Mouse (Mus musculus): ENCODE measurements around the gene Slc38a9. TPM values are rescaled to one million over a fixed set of nuclear protein-coding genes. Genes with fewer than 3 reads are reported as not detected.

The Slc38a9 gene
- polyA plus RNA-seq, 1 experiment, result 22.4 TPM

DNA sequence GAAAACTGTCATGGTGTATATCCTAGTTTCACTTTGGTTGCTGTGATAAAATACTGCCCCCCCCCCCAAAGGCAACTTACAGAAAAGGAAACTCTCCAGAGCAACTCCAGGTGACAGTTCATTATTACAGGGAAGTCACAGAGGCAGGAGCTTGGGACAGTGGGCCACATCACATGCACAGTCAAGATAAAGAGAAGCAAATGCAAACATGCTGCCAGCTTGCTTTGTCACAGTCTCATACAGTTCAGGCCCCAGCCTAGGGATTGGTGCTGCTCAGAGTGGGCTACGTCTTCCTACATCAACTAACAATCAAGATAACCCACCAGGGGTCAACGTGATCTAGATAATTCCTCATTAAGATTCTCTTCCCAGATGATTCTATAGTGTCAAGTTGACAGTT lies 89.3 kb downstream of the Slc38a9 start:
- TF ChIP-seq POLR2A (IDR thresholded peaks at IDR 0.05; ENCODE audit: extremely low read depth, insufficient read depth, low read length) (no peak), CTCF (IDR thresholded peaks at IDR 0.05; ENCODE audit: extremely low read depth, insufficient read depth, low read length) (no peak)
- Histone ChIP-seq H3K27ac (ENCODE audit: insufficient read depth, low read length) (no peak overlapping the region), H3K4me3 (ENCODE audit: insufficient read depth, low read length) (no peak overlapping the region), H3K4me1 (ENCODE audit: control insufficient read depth, insufficient read depth, low read length) (no peaks in the 10 kb centered on the region)

DNA sequence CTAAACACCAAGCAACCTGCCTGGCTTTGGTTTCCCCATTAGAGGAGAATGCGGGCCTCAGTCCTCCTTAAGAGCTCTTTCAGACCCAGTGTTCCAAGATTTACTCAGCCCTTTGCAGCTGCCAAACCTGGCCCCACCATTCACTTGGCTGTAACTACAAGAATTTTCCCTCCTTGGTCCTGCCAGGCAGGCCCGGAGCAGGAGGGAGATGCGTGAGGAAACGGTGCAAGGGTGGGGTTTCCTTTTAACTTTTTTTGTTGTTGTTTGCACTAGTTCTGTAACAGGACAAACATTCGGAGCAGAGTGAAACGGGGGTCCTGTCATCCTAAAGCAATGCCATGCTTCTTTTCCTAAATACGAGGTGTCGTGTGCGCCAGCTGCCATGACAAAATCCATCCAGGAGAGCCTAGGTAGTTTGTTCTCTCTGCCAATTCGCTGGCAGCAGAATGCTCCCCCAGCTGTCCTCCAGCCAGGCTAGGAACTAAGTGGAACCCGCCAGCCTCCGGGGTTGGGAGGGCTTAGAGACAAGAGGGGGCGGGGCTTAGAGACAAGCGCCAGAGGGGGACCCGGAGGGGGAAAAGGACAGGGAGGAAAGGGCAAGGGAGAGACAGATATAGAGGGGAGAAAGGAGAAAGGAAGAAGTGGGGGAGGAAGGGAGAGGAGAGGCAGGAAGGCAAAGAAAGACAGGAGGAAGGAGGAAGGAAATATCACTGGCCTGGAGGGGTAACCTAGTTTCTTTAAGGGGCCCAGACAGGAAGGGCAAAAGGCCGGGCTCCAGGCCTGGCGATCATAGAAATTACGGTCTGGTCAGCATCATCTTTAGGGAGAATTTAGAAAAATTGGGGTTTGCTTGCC lies 91.1 kb downstream of the Slc38a9 start:
- Histone ChIP-seq H3K4me3 (ENCODE audit: insufficient read depth, low read length) (no peak overlapping the region), H3K27ac (ENCODE audit: insufficient read depth, low read length) (no peak overlapping the region), H3K4me1 (ENCODE audit: control insufficient read depth, insufficient read depth, low read length) (no peaks in the 10 kb centered on the region)
- TF ChIP-seq POLR2A (IDR thresholded peaks at IDR 0.05; ENCODE audit: extremely low read depth, insufficient read depth, low read length) (no peak), CTCF (IDR thresholded peaks at IDR 0.05; ENCODE audit: extremely low read depth, insufficient read depth, low read length) (no peak)

DNA sequence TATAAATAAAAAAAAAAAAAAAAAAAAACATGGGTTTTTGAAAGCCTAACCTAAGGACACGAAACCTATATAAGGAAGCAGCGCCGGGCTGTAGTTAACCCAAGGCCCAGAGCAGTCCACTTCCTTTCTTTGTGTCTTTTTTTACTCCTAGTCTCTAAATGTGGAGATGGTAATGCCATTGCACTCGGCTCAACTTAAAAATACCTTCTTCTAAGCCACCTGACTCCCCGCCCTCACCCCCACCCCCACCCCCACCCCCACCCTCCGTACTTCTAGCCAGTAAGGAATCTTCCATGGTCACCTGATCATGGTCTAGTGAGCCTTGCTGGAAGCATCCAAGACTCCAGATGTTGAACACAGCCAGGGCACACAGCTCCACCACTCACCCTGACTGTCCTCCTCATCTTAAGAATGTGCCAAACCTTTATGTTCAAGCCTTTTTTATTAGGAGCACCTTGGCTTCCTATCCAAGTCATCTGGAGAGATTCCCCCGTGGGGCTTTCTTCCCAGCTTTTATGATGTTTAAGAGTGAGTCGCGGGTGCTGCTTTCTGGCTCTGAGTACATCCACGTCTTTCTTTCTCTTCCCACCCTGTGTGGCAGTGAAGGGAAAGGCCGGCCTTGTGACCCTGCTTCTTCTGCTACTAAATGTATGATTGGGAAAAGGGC lies 91.9 kb downstream of the Slc38a9 start:
- no peak for TF ChIP-seq CTCF (IDR thresholded peaks at IDR 0.05; ENCODE audit: extremely low read depth, insufficient read depth, low read length)
- no peak for TF ChIP-seq POLR2A (IDR thresholded peaks at IDR 0.05; ENCODE audit: extremely low read depth, insufficient read depth, low read length)
- H3K4me1 ChIP-seq (ENCODE audit: control insufficient read depth, insufficient read depth, low read length), result no peaks in the 10 kb centered on the region
- no peak overlapping the region for H3K4me3 ChIP-seq (ENCODE audit: insufficient read depth, low read length)
- H3K27ac ChIP-seq (ENCODE audit: insufficient read depth, low read length), result no peak overlapping the region

DNA sequence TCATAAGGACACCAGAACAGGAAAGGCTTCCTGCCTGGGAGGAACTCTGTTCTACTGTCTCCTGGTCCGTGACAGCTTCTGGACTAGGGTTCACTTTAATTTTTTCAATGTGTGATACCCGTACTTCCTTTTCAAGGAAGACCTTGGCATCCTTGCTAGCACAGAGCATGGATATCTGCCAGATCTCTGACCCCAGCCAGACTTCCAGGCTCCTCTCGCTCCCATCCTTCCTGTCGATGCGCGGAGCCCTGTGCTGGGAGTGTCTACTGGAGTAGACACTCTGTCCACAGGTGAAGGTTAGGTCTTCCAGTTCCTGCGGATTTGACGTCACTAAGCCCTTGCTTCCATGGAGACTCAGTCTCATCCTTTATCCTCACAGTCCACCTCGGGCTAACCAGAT lies 93.0 kb downstream of the Slc38a9 start:
- Histone ChIP-seq H3K27ac (ENCODE audit: insufficient read depth, low read length) (no peak overlapping the region), H3K4me3 (ENCODE audit: insufficient read depth, low read length) (no peak overlapping the region), H3K4me1 (ENCODE audit: control insufficient read depth, insufficient read depth, low read length) (no peaks in the 10 kb centered on the region)
- TF ChIP-seq CTCF (IDR thresholded peaks at IDR 0.05; ENCODE audit: extremely low read depth, insufficient read depth, low read length) (no peak), POLR2A (IDR thresholded peaks at IDR 0.05; ENCODE audit: extremely low read depth, insufficient read depth, low read length) (no peak)

DNA sequence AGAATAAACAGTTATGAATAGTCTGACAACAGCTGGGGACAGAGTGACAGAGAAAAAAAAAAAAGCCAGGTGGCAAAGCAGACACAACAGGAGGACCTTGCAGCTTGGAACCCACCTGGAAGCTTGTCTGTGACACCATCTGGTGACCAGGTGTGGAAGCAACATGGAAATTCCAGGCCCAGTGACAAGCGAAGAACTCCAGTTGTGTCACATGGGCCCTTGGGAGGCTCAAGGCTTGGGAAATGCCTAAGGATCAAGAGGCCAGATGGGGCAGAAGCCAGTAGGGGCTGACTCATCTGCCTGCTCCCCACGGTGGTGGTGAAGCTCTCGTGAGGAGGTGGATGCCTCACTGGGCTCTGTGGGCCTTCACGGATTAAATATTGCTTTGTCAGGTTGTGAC lies 94.3 kb downstream of the Slc38a9 start:
- H3K4me3 ChIP-seq (ENCODE audit: insufficient read depth, low read length), result no peak overlapping the region
- TF ChIP-seq POLR2A (IDR thresholded peaks at IDR 0.05; ENCODE audit: extremely low read depth, insufficient read depth, low read length), result no peak
- TF ChIP-seq CTCF (IDR thresholded peaks at IDR 0.05; ENCODE audit: extremely low read depth, insufficient read depth, low read length), result no peak
- H3K4me1 ChIP-seq (ENCODE audit: control insufficient read depth, insufficient read depth, low read length), result no peaks in the 10 kb centered on the region
- H3K27ac ChIP-seq (ENCODE audit: insufficient read depth, low read length), result no peak overlapping the region

DNA sequence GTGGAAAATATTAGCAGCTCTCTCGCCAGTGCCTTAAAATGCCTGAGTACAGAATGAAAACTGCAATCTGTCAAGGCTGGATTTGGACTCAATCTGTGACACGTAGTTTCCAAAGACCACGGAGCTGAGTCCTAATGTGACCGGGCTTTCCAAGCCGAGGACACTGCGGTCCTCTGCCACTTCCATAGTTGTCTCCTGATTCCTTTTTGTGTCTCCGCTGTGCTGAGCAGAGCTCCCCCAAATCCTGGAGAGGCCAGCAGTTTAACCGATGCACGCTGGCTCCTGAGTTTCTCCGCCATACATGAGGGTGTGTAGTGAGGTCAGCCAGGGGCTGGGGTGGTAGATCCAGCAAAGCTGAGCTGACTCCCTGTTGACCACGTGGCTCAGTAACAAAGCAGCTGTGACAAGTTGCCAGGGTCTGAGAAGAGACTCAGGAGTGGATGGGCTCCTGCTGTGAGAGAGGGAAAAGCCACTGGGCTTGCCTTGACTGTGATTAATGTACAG lies 95.0 kb downstream of the Slc38a9 start:
- Histone ChIP-seq H3K27ac (ENCODE audit: insufficient read depth, low read length) (no peak overlapping the region), H3K4me3 (ENCODE audit: insufficient read depth, low read length) (no peak overlapping the region), H3K4me1 (ENCODE audit: control insufficient read depth, insufficient read depth, low read length) (no peaks in the 10 kb centered on the region)
- no peak for TF ChIP-seq CTCF (IDR thresholded peaks at IDR 0.05; ENCODE audit: extremely low read depth, insufficient read depth, low read length)
- no peak for TF ChIP-seq POLR2A (IDR thresholded peaks at IDR 0.05; ENCODE audit: extremely low read depth, insufficient read depth, low read length)

DNA sequence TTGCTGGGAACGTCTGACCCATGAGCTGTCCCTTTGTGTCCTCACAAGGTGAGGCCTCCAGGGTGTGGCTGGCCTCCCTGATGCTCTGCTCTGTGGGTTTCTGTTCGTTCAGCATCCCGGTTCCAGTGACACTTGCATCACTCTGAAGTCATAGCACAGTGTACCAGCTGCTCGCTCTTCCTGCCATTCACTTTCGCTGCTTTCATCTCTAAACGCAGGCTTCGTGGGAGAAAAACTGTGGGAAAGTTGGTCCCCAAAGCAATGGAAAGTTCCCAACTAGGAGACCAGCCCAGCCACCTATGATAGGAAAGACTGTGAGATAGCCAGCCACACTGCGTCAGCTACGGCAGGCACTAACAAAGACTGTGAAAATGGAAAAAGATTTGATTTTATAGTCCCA lies 96.8 kb downstream of the Slc38a9 start:
- TF ChIP-seq CTCF (IDR thresholded peaks at IDR 0.05; ENCODE audit: extremely low read depth, insufficient read depth, low read length), result no peak
- Histone ChIP-seq H3K27ac (ENCODE audit: insufficient read depth, low read length) (no peak overlapping the region), H3K4me3 (ENCODE audit: insufficient read depth, low read length) (no peak overlapping the region), H3K4me1 (ENCODE audit: control insufficient read depth, insufficient read depth, low read length) (no peaks in the 10 kb centered on the region)

DNA sequence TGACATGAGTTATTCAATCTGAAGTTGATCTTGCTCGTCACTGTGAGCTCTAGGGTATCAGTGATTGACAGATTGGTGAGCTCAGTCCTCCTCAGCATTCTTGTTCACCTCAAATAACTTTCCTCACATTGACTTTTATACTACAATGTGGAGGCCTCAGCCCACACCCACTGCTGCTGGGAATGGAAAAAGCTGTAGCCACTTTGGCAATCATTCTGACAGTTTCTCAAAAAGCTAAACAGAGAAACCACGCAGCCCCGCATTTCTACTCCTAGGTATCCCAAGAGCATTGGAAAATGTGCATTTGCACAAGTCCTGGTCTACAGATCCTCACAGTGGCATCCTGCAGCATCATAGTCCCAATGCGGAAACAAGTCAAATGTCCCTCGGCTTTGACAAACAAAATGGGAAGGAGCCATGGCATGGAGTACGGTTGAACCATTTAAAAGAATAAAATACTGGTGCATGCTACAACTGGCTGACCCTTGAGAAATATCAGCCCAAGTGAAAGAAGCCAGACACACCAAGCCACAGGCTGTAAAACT lies 98.1 kb downstream of the Slc38a9 start:
- TF ChIP-seq CTCF (IDR thresholded peaks at IDR 0.05; ENCODE audit: extremely low read depth, insufficient read depth, low read length) (no peak), POLR2A (IDR thresholded peaks at IDR 0.05; ENCODE audit: extremely low read depth, insufficient read depth, low read length) (no peak)
- Histone ChIP-seq H3K27ac (ENCODE audit: insufficient read depth, low read length) (no peak overlapping the region), H3K4me1 (ENCODE audit: control insufficient read depth, insufficient read depth, low read length) (no peaks in the 10 kb centered on the region), H3K4me3 (ENCODE audit: insufficient read depth, low read length) (no peak overlapping the region)

DNA sequence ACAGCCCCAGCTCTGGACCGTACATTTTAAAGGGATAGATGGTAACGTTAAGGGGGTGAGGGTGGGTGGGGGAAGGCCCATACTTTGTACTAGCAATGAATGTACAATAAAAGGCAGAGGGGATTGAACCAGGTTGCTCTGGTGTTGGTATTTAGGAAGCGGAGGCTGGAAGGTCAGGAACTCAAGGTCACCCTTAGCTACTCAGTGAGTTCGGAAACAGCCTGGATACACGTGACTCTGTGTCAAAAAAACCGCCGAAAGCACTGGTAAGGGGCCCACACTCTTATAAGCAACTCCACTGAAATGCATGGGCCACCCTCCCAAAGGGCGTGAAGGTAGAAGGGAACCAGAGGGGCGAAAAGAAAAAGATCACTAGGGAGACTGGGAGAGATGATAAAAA lies 98.8 kb downstream of the Slc38a9 start:
- H3K4me1 ChIP-seq (ENCODE audit: control insufficient read depth, insufficient read depth, low read length), result no peaks in the 10 kb centered on the region
- H3K27ac ChIP-seq (ENCODE audit: insufficient read depth, low read length), result no peak overlapping the region
- no peak for TF ChIP-seq CTCF (IDR thresholded peaks at IDR 0.05; ENCODE audit: extremely low read depth, insufficient read depth, low read length)
- TF ChIP-seq POLR2A (IDR thresholded peaks at IDR 0.05; ENCODE audit: extremely low read depth, insufficient read depth, low read length), result no peak
- H3K4me3 ChIP-seq (ENCODE audit: insufficient read depth, low read length), result no peak overlapping the region
